In genomic region chr10:81544296-81545160, GRCm38 (mm10) we compare ENCODE assay signal across 8 mouse cellular contexts. TPM values are rescaled to one million over a fixed set of nuclear protein-coding genes. Genes with fewer than 3 reads are reported as not detected.
DNase-seq lines count a peak whose midpoint lies in the region; ATAC-seq and TF ChIP-seq lines count a peak whose summit lies in the region.

No protein-coding gene starts in this region.

- H3K27ac ChIP-seq in kidney, embryonic 15.5 days: peak overlapping the region; percentile 88
- H3K27ac ChIP-seq in heart, embryonic 14.5 days (replicated peaks in 1 of 2; ENCODE audit: control insufficient read depth in 1 of 2, insufficient read depth in 1 of 2, low read depth in 2 of 2, low read length in 2 of 2): peak overlapping the region in 1 of 2 experiments; percentile 75; a peak in 3 of 4 replicates
- H3K27ac ChIP-seq in liver, postnatal 0 days (ENCODE audit: low read depth): peak overlapping the region; percentile 70

- under 1% methylated on average over 87 of the region's 93 CpGs for WGBS in kidney, embryonic 15.5 days
- under 1% methylated on average over 91 of the region's 93 CpGs for WGBS in heart, embryonic 14.5 days
- 2% methylated on average over 80 of the region's 93 CpGs for WGBS in liver, postnatal 0 days (ENCODE audit: insufficient replicate concordance)

- peak overlapping the region; percentile 88 for H3K4me2 ChIP-seq in kidney, embryonic 15.5 days
- peak overlapping the region; percentile 98 for H3K4me2 ChIP-seq in heart, embryonic 14.5 days (ENCODE audit: low read length)
- H3K4me2 ChIP-seq in liver, postnatal 0 days (ENCODE audit: low read depth, low read length): peak overlapping the region; percentile 99

- H3K4me1 ChIP-seq in kidney, embryonic 15.5 days: peaks cover 37% of the 10 kb centered on the region
- H3K4me1 ChIP-seq in heart, embryonic 14.5 days (ENCODE audit: control insufficient read depth in 2 of 2, insufficient read depth in 2 of 2, low read length in 2 of 2): peaks cover 20 to 34% of the 10 kb centered on the region in 2 experiments
- H3K4me1 ChIP-seq in liver, postnatal 0 days (ENCODE audit: insufficient read depth): peaks cover 47% of the 10 kb centered on the region

- TF ChIP-seq EP300 in liver, postnatal 0 days (IDR thresholded peaks at IDR 0.05; ENCODE audit: low read depth): no peak

- DNase-seq in kidney, adult 9 months: no peak
- DNase-seq in ZHBTc4 (ENCODE audit: low read depth, low spot score): peak; percentile 54
- DNase-seq in liver, postnatal 0 days: no peak
- no peak for DNase-seq in gastrocnemius, adult 8-10 months (ENCODE audit: low spot score in 2 of 2)
- no peak for DNase-seq in embryo, embryonic 11 days
- no peak for DNase-seq in urinary bladder, postnatal 4 days (ENCODE audit: low spot score in 2 of 2)

- ATAC-seq in kidney, embryonic 15.5 days (replicated peaks; ENCODE audit: low FRiP score): peak; percentile 44
- ATAC-seq in heart, embryonic 14.5 days (ENCODE audit: insufficient number of reproducible peaks, insufficient read depth, low FRiP score, low read depth): no peak
- peak; percentile 33 for ATAC-seq in liver, postnatal 0 days

- peak overlapping the region; percentile 95 for H3K9ac ChIP-seq in kidney, embryonic 15.5 days
- peak overlapping the region; percentile 93 for H3K9ac ChIP-seq in heart, embryonic 14.5 days (ENCODE audit: low read length)
- H3K9ac ChIP-seq in liver, postnatal 0 days (replicated peaks): peak overlapping the region; percentile 80

- H3K4me3 ChIP-seq in kidney, embryonic 15.5 days (replicated peaks): peak overlapping the region; percentile 98
- H3K4me3 ChIP-seq in heart, embryonic 14.5 days (ENCODE audit: control insufficient read depth in 1 of 2, insufficient read depth in 1 of 2, low read depth in 1 of 2, low read length in 2 of 2): peak overlapping the region; percentile 80 to 97
- peak overlapping the region; percentile 68 for H3K4me3 ChIP-seq in liver, postnatal 0 days (ENCODE audit: low read depth, low read length)

- H3K27me3 ChIP-seq in kidney, embryonic 15.5 days: no peaks in the 10 kb centered on the region
- no peaks in the 10 kb centered on the region for H3K27me3 ChIP-seq in heart, embryonic 14.5 days (ENCODE audit: control insufficient read depth, insufficient read depth, low read length)
- no peaks in the 10 kb centered on the region for H3K27me3 ChIP-seq in liver, postnatal 0 days (ENCODE audit: insufficient read depth, low read length)

- H3K9me3 ChIP-seq in kidney, embryonic 15.5 days (replicated peaks): no peaks in the 10 kb centered on the region
- H3K9me3 ChIP-seq in heart, embryonic 14.5 days (ENCODE audit: control insufficient read depth, low read length): no peaks in the 10 kb centered on the region
- no peaks in the 10 kb centered on the region for H3K9me3 ChIP-seq in liver, postnatal 0 days (ENCODE audit: low read length)

- H3K36me3 ChIP-seq in kidney, embryonic 15.5 days: peaks cover 7% of the 10 kb centered on the region; the same call in 1 of the 2 replicates
- no peaks in the 10 kb centered on the region for H3K36me3 ChIP-seq in heart, embryonic 14.5 days (ENCODE audit: control insufficient read depth, insufficient read depth, low read length)
- H3K36me3 ChIP-seq in liver, postnatal 0 days (replicated peaks; ENCODE audit: insufficient read depth, low read length): peaks cover 3% of the 10 kb centered on the region; the same call in 1 of the 2 replicates

- no peak for TF ChIP-seq CTCF in liver, postnatal 0 days (IDR thresholded peaks at IDR 0.05; ENCODE audit: low read depth)

RNA-seq across cellular contexts. Expression of gene Gna11, which starts 0.5 kb away (rescaled TPM):
- 79.0 and 88.6 TPM in 2 replicates for polyA plus RNA-seq in kidney, embryonic 15.5 days (2015; fragmentation: Nextera tagmentation; extraction: Ambion mirVana)
- polyA plus RNA-seq in heart, embryonic 14.5 days (2014; fragmentation: Nextera tagmentation; extraction: Ambion mirVana): 54.9 and 57.4 TPM in 2 replicates
- polyA plus RNA-seq in liver, postnatal 0 days (2015; fragmentation: Nextera tagmentation; extraction: Ambion mirVana): 18.3 and 19.2 TPM in 2 replicates
- total RNA-seq in gastrocnemius, adult 8-10 months (2022): 10 to 100 TPM; 26.2 to 30.7 (median 28.4) TPM

RNA-seq across cellular contexts. Expression of gene Aes, which starts 14.8 kb away (rescaled TPM):
- 535 and 630 TPM in 2 replicates for polyA plus RNA-seq in kidney, embryonic 15.5 days (2015; fragmentation: Nextera tagmentation; extraction: Ambion mirVana)
- polyA plus RNA-seq in heart, embryonic 14.5 days (2014; fragmentation: Nextera tagmentation; extraction: Ambion mirVana): 367 and 598 TPM in 2 replicates
- 256 and 266 TPM in 2 replicates for polyA plus RNA-seq in liver, postnatal 0 days (2015; fragmentation: Nextera tagmentation; extraction: Ambion mirVana)
- total RNA-seq in gastrocnemius, adult 8-10 months (2022): 100 to 1,000 TPM; 851 to 988 (median 920) TPM

RNA-seq across cellular contexts. Expression of gene Gna15, which starts 20.5 kb away (rescaled TPM):
- polyA plus RNA-seq in kidney, embryonic 15.5 days (2015; fragmentation: Nextera tagmentation; extraction: Ambion mirVana): 0.89 and 1.00 TPM in 2 replicates
- 0.74 and 0.89 TPM in 2 replicates for polyA plus RNA-seq in heart, embryonic 14.5 days (2014; fragmentation: Nextera tagmentation; extraction: Ambion mirVana)
- 4.0 and 4.4 TPM in 2 replicates for polyA plus RNA-seq in liver, postnatal 0 days (2015; fragmentation: Nextera tagmentation; extraction: Ambion mirVana)
- under 1 TPM; 0.19 to 0.80 (median 0.24) TPM for total RNA-seq in gastrocnemius, adult 8-10 months (2022)

RNA-seq across cellular contexts. Expression of gene Tle2, which starts 29.8 kb away (rescaled TPM):
- polyA plus RNA-seq in kidney, embryonic 15.5 days (2015; fragmentation: Nextera tagmentation; extraction: Ambion mirVana): 39.3 and 45.6 TPM in 2 replicates
- polyA plus RNA-seq in heart, embryonic 14.5 days (2014; fragmentation: Nextera tagmentation; extraction: Ambion mirVana): 21.6 and 21.8 TPM in 2 replicates
- polyA plus RNA-seq in liver, postnatal 0 days (2015; fragmentation: Nextera tagmentation; extraction: Ambion mirVana): 1.2 and 2.2 TPM in 2 replicates
- 1 to 10 TPM; 3.1 to 4.3 (median 4.0) TPM for total RNA-seq in gastrocnemius, adult 8-10 months (2022)

RNA-seq across cellular contexts. Expression of gene S1pr4, which starts 44.6 kb away (rescaled TPM):
- 1.2 and 1.4 TPM in 2 replicates for polyA plus RNA-seq in kidney, embryonic 15.5 days (2015; fragmentation: Nextera tagmentation; extraction: Ambion mirVana)
- 0.24 and 0.35 TPM in 2 replicates for polyA plus RNA-seq in heart, embryonic 14.5 days (2014; fragmentation: Nextera tagmentation; extraction: Ambion mirVana)
- 6.3 and 7.4 TPM in 2 replicates for polyA plus RNA-seq in liver, postnatal 0 days (2015; fragmentation: Nextera tagmentation; extraction: Ambion mirVana)
- 1 to 10 TPM in 1 of 4 experiments, under 1 TPM in 3; 0.27 to 1.0 (median 0.59) TPM for total RNA-seq in gastrocnemius, adult 8-10 months (2022)
